Mouse (Mus musculus): Measurements from ENCODE around the gene Kiz.

Gene Kiz

GRCm38 (mm10) chr2:146984831-146985230 is 129.2 kb downstream of the Kiz start:
- DNase-seq = no peak

- DNase-seq = no peak
Observed at GRCm38 (mm10) chr2:146985807-146986206, 130.1 kb downstream of the Kiz start.

GRCm38 (mm10) chr2:146986429-146986828 is 130.8 kb downstream of the Kiz start:
- no peak for DNase-seq

DNA sequence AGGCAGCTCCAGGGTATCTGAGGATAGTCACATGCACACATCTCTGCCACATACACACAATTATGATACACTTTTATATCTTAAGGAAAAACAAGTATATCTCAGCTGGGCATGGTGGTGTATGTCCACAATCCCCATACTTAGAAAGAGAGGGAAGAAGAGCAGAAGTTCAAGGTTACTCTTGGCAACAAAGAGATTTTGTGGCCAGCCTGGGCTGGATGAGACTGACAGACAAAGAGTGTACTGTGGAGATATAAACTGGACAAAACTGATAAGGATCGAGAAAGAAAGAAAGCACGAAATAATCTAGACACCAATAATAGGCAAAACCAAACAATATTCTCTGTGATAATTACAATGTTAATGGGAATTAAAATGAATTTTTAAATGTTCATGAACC is 151.6 kb downstream of the Kiz start:
- no peak for DNase-seq

DNA sequence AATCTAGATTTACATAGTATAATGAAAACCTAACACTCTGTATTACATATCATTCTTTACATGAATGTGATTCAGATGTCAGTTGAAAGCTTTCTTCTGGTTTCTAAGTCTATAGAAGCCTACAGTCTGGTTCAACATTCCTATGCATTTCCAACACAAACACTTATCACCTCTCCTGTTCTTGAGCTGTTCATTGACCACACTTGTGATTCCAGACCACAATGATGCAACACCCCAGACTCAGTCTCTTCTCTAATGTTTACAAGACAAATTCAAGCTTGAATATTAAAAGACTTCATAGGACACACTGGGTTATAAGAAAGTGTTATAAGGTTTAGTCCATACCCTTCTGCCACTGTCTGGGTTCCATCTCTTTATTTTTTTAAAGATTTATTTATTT is 153.4 kb downstream of the Kiz start:
- DNase-seq = no peak

- DNase-seq = no peak
Observed at GRCm38 (mm10) chr2:147010141-147010540, 154.5 kb downstream of the Kiz start.

GRCm38 (mm10) chr2:147010952-147011351 is 155.3 kb downstream of the Kiz start:
- DNase-seq = no peak

DNA sequence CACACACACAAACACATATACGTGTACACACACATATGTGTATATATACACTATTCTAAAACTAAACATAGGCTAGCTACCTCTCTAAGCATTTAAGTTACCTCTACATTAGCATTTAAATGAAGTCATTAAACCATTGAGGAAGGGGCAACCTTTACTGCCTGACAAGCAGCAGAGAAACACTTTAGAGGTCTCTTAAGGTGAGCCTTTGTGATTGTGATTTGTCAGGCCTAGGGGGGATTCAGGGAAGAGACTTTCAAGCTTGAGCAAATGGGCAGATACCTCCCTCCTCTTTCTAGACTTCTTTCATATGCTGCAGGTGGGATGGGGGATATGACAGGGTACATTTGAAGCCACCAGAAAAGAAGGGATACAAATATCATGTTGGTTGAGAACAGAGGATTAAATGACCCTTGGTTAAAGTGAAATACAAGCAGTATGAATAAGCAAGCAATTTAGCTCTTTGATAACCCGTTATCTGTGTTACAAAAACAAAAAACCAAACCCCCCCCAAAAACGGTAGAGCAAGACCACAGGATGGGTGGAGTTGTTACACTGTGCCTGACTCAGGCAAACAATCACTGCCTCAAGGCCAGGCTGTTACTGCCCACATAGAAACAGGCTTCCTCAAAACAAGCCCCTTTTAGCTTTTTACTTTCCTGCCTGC is 155.9 kb downstream of the Kiz start:
- no peak for DNase-seq

DNA sequence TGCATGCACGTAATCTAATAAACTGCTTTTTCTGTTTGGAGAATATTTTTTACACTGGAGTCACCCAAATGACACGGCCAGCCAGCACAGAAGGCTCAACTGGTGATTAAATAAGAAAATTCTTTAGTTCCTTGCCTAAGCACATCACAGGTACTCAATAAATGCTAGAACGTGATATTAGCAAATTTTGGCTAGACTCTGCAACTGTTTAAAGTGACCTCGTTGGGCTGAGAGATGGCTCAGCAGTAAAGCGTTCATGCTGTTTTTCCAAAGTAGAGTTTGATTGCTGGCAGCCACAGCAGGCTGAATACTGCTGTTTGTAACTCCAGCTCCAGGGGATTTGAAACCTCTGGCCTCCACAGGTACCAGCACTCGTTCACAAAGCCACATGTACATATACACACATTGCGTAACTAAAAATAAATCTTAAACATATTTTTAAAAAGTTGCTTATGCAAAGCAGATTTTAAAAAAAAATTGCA is 156.5 kb downstream of the Kiz start:
- peak; percentile 14 for DNase-seq

GRCm38 (mm10) chr2:147012623-147013184 is 157.0 kb downstream of the Kiz start, which contains the start of gene Xrn2:
Gene Xrn2, plus strand, starts transcription at chr2:147012996.
- peak; percentile 97 for DNase-seq

DNA sequence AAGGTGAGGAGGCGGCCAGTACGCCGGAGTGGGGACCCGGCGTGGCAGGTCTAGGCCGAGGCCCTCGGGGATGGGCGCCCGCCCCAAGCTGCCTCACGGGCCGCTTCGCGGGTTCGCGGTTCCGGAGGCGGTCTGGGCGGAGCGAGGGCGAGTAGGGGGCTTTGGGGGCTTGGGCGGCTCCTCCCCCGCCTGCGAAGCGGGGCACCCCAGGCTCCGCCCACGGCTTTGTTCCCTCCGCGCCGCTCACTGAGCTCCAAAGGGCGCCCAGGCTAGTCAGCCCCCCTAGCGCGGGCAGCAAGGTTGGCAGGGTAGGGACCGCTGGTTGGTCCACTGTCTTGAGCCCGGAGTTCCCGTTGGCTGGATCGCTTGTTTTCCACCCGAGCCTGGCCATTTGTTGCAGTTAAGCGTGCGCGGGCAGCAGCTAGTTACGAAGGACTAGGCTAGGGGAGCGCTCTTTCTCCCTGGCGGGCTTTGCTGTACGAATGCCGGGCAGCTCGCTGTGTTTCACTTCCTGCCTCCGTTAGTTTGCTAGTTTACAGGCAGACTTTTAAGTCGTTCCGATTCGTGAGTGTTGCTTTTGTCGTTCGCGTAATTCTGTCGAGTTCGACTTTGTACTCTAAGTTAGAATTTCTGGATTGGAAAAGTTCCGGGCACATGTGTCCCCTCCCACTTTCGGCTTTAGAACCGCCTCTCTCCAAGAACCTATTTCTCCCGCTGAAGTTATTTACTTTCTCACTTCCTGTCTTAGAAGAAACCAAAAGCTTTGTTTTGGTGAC is 157.7 kb downstream of the Kiz start:
- peak; percentile 84 for DNase-seq

- DNase-seq = peak; percentile 10
Observed at GRCm38 (mm10) chr2:147014101-147014886, 158.6 kb downstream of the Kiz start.
